Mouse (Mus musculus) cerebellum, adult 11-12 months (tissue): ENCODE measurements around the gene Pear1.

ENCODE experiments used
- DNase-seq: peaks from one replicate; pipeline ENCODE4 v3.0.0; 2022

Gene Pear1

DNA sequence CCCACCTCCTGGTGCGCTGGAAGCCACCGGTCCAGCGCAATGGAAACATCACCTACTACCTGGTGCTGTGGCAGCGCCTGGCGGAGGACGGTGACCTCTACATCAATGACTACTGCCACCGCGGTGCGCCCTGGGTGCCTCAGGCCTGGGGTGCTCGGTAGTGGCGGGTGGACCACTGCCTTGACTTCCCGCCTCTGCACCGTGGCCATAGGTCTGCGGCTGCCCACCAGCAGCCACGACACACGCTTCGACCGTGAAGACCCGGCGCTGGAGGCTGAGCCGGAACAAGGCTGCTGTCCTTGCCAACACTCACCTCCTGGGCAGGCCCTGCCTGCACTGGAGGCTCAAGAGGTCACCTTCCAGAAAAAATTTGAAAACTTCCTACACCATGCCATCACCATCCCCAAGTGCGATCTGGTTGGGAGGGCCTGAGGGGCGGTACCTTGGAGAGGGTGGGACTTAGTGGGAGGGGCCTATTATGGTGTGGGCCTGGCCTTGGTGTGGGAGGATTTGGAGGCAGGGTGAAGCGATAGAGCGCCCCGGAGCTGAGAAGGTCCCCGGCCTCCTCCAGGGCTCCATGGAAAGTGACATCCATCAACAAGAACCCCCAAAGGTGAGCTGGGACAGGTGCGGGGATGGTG lies 14.7 kb downstream of the Pear1 start:
- no peak for DNase-seq

DNA sequence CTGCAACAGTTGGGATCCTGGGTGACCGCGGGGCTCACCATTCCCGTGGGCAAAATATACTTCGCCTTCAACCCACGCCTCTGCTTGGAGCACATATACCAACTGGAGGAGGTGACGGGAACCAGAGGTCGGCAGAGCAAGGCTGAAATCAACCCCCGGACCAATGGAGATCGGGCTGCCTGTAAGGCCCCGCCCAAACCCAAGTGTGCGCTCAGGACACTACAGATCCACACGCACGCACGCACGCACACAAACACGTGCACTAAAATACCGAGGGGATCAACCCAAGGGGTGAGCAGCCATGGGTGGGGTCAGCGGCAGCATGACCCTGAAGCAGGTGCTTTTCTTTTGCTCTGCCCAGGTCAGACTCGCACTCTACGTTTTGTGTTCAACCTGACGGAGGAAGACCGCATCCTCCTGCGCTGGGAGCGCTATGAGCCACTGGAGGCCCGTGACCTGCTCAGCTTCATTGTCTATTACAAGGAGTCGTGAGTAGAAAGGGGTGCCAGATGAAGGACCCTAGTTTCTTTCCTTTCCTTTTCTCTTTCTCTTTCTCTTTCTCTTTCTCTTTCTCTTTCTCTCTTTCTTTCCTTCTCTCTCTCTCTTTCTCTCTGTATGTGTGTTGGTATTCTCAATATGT lies 19.9 kb downstream of the Pear1 start:
- DNase-seq, result no peak

GRCm38 (mm10) chr3:87801681-87802080 lies 22.4 kb downstream of the Pear1 start:
- DNase-seq, result peak; percentile 21

DNA sequence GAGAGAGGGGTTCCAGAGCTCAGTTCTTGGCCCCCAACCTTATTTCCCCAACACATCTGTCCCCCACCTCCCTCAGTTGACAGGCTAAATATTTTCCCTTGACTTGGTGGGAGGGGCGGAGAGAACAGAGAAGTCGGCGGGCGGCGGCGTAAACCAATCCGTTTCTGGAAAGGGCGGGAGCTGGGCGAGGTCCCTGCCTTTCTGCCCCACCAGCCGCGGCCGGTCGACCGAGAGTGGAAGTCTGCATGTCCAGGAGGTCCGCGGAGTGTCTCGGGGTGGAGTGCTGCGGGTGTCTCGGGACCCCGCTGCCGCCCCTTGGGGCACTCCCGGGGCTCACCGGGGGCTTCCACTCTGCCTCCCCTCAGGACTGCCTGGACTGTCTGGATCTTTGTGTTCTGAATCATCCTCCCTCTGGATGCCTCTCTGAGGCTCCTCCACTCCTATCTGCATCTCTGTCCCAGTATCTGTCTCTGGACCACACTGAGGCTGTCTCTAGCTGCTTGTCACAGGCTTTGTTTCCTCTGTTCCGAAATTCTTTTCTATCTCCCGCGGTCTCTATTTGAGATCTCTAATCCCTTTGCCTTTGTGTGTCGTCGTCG lies 27.3 kb downstream of the Pear1 start, which contains the start of gene Insrr:
TSS of gene Insrr (plus strand) at position 216 of the 599 bp plus-strand sequence.
- no peak for DNase-seq

- peak; percentile 20 for DNase-seq
Observed at GRCm38 (mm10) chr3:87795336-87796277, 28.5 kb downstream of the Pear1 start.

DNA sequence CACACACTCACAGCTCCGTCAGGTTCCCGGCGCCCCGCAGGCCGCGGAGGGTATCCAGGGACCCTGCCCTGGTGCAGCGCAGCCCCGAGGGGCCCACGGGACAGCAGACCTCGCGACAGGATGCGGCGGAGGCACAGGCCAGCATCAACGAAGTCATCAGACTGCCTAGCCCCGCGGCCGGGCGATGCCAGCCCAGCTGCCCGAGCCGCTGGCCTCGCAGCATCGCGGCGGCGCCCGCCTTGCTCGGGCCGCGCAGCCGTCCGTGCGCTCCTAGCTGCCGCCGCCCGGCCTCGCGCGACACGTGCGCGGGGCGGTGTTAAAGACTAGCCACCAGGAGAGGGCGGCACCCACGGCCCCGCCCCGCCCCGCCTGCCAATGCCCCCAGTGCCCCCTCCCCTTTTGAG lies 29.2 kb downstream of the Pear1 start, which contains the start of gene Ntrk1:
TSS of gene Ntrk1 (minus strand) at position 241 of the 404 bp plus-strand sequence.
- no peak for DNase-seq

- DNase-seq, result no peak
Observed at GRCm38 (mm10) chr3:87789768-87790167, 34.3 kb downstream of the Pear1 start.

- no peak for DNase-seq
Observed at GRCm38 (mm10) chr3:87789248-87789647, 34.9 kb downstream of the Pear1 start.

- DNase-seq, result no peak
Observed at GRCm38 (mm10) chr3:87785626-87786214, 38.4 kb downstream of the Pear1 start.

GRCm38 (mm10) chr3:87785156-87785555 lies 39.0 kb downstream of the Pear1 start:
- no peak for DNase-seq

- no peak for DNase-seq
Observed at GRCm38 (mm10) chr3:87783282-87784023, 40.7 kb downstream of the Pear1 start.

DNA sequence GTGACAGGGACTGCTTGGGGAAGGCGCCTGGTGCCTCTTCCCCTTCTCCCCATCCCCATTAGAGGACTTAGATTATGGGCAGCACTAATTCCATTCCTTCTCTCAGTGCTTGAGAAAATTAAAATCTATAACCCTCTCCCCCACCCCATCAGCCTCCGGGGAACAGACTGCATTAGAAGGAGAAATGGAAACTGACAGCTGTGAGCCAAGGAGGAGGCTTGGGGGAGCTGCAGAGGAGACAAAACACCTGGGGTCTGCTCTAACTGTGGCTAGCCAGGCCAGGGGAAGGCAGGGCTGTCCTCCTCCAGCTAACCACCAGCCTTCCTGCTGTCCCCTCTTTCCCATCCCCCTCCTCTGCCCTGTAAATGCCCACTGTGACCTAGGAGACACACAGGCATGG lies 45.0 kb downstream of the Pear1 start:
- DNase-seq, result no peak

DNA sequence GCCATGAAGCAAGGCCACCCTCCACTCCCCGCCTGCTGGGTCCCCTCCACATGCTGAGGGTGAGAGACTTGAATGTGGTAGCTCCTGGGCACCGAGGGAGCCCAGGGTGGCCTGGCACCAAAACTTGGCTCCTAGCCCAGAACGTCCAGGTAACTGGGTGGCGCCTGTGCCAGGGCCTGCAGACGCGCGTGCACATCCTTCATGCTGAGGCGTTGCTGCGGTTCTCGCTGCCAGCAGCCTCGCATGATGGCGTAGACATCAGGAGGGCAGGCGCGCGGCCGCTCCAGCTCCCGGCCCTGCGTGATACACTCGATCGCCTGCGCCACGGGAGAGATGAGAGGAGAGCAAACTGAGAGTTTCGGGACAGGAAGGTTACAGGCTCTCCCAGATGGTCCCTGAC lies 45.8 kb downstream of the Pear1 start:
- no peak for DNase-seq

GRCm38 (mm10) chr3:87771088-87771487 lies 53.0 kb downstream of the Pear1 start:
- DNase-seq, result no peak

DNA sequence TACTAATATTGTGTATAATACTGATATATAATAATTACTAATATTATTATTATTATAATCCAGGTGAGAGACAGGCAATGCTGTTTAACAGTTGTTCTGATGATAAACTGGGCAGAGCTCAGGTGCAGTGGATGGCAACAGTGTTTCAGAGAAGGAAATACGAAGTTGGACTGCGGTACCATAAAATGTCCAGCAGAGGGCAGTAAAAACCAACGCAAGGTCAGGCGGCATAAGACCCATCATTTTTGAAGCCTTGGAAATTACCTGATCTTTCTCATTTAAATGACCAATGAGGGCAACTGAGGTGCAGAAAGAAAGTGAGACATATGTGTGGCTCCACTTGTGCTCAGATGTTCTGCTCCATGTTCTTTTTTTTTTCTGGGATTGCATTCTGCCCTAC lies 53.8 kb downstream of the Pear1 start:
- DNase-seq, result no peak

- DNase-seq, result no peak
Observed at GRCm38 (mm10) chr3:87769506-87769905, 54.6 kb downstream of the Pear1 start.

DNA sequence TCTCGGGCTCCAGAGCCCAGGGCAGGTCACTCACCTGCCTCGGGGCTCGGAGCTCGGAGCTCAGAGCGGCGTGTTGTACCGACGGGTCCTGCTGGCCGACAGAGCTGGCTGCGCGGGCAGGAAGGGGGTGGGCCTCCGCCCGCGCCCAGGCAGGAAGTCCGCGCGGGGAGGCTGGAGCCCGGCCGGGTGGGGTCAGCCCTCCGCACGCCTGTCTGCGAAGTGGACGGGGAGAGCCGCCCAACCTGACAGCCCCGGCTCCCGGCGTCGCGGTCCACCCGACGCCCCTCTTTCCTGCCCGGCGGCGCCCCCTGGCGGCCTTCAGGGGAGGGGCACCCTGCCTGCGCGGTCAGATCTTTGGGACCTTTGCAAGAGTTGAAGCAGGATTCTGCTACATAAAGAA lies 55.3 kb downstream of the Pear1 start:
- DNase-seq, result no peak

DNA sequence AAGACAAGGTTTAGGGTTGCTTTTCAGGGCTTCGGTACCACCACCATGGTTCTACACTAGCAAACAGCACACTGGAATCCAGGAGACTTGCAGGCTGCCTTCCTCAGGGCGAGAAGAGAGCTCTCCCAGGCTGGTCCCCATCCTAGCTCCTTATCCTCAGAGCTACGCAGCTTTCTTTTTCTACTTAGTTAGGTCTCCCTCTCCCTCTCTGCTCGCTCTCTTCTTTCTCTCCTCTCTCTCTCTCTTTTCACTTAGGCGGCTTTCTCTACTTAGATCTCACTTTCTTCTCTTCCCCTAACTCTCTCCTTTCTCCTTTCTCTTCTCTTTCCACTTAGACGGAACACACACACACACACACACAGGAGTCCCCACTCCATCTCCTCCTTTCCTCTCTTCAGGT lies 55.7 kb downstream of the Pear1 start:
- no peak for DNase-seq

DNA sequence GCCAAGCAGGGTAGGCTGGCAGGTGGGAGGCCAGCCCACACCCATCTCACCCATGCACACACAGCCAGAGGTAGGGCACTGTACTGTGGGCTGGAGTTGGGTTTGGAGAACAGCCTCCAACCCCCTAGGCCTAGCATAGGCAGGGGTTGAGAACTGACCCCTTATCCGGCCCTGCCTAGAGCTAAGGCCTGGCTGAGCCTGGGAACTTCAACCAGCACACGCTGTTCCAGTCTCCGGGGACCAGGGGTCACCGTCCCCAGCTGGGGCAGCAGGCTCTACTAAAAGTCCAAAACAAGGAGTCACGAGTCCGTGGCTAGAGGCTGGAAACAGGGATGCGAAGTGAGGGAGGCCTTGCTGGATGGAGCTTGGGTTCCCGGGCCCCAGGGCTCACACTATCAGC lies 56.3 kb downstream of the Pear1 start:
- no peak for DNase-seq

- no peak for DNase-seq
Observed at GRCm38 (mm10) chr3:87766284-87766667, 57.8 kb downstream of the Pear1 start.

DNA sequence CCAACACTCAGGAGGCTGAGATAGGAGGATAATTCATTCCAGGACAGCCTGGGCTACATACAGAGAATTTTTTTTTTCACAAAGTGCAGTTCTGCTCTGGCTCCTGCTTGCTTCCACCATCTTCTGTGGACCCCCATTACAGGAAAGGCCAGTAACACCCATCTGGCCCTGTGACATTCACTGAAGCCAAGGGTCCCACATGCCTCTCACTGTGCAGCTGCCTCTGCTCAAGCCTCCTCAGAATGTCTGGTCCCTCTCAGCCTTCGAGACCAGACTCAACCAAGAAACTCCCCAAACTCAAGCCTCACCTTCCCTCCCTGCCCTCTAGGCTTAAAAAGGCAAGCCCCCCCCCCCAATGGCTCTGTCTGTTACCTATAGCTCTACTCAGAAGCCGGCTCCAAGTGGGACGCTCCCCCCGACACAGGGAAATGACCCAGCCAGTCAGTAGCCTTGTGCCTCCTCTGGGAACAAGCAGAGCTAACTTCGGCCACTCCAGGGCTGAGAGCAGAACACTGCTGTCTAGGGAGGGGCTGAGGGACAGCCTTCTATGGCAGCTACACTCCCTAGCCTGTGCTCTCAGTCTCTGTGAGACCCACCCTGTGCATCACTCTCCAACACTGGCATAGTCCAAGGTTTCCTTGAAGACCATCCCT lies 58.3 kb downstream of the Pear1 start:
- no peak for DNase-seq

- no peak for DNase-seq
Observed at GRCm38 (mm10) chr3:87765091-87765490, 59.0 kb downstream of the Pear1 start.
